Mouse (Mus musculus) kidney, postnatal 14 days (tissue): Measurements from ENCODE around the gene Hdac1.
"Not testable (repeated sequence)": the region's sequence is repeated elsewhere in the genome, so short reads cannot be mapped to it uniquely, and the experiment has no call there.

ENCODE experiments used
- DNase-seq: peaks from one replicate; pipeline ENCODE4 v3.0.0; 2022; ENCODE audit warnings: mixed read lengths

Gene Hdac1

DNA sequence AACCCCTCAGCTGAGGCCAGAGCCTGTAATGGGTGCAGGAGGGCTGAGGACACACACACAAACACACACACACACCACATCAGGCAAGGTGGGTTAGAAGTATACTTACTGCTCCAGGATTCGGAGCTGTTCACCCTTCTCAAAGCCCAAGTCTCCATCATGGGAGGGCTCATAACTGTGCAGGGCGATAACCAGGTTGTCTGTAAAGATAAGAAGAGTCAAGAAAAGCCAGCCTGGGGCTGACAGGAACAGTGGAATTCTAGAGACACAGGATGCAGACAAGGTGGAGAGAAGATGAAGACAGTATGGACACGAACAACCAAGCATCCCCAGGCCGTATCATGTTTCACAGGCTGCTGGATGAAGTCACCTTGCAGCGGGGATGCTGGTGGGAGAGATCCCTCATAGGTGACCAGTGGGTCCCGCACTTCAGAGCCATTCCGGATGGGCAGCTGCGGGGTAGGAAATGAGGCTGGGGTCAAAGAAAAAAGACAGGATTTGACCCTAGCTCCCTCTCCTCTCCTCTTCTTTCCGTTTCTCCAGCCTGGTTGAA, 14.8 kb upstream of the Hdac1 start:
- DNase-seq: no peak

- DNase-seq: peak; percentile 95
Observed at GRCm38 (mm10) chr4:129556532-129557223, 14.2 kb upstream of the Hdac1 start.

- peak; percentile 29 for DNase-seq
Observed at GRCm38 (mm10) chr4:129555862-129556531, 13.5 kb upstream of the Hdac1 start.

DNA sequence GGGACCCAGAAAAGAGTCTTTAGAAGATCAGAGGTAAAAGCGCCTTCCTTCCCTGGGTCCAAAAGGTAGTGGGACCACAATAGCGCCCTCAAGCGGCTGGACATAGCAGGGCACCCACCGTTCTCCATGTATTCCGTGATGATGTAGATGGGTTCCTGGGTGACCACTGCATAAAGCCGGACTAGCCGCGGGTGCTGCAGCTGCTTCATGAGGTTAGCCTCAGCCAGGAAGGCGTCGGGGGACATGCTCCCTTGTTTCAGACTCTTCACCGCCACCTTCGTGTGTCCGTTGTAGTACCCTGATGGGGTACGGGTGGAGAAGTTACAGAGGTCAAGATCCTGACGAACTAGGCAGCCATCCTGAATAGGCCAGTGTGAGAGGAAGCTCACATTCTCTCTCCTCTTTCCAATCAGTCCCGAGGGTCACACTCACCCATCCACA, 12.9 kb upstream of the Hdac1 start:
- DNase-seq: peak; percentile 67

- DNase-seq: not testable (repeated sequence)
Observed at GRCm38 (mm10) chr4:129554512-129554911, 12.0 kb upstream of the Hdac1 start.

DNA sequence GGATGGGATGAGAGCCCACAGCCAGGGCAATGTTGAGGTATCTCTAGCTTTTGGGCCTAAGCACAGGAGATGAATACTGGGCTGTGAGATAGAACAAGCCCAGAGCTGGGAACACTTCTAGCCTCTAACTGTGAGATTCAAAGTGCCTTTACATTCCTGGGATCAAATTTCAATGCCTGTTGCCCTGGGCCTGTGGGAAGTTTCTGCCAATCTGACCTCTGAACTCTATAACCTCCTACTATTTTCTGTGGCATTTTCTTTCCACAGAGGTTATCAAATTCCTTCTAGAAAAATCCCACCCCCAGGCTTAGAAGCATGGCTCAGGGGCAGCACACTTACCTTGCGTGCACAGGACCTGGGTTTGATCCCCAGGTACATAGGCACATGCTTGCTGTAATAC, 7.8 kb upstream of the Hdac1 start:
- no peak for DNase-seq

DNA sequence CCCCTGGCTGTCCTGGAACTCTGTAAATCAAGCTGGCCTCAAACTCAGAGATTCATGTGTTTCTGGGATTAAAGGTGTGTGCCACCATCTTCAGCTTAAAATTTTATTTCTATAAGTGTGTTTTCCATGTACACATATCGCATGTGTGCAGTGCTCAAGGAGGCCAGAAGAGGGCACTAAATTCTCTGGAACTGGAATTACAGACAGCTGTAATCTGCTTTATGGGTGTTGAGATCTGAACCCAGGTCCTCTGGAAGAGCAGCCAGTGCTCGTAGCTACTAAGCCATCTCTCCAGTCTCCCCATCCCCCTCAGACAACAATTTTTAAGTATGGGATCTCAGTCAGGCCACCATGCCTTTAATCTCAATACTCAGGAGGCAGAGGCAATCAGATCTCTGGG, 6.8 kb upstream of the Hdac1 start:
- DNase-seq: peak; percentile 38

DNA sequence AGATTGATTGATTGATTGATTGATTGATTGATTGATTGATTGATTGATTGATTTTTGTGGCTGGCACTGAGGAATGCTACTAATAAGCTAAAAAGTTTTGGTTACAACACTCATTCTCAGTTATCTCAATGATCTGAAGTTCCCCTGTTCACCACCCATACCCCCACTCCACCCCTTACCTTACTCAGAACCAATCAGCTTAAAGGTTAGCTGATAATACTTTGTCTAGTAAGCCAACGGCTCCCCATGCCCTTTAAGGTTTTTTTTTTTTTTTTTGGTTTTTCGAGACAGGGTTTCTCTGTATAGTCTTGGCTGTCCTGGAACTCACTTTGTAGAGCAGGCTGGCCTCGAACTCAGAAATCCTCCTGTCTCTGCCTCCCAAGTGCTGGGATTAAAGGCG, 5.1 kb upstream of the Hdac1 start:
- DNase-seq: not testable (repeated sequence)

DNA sequence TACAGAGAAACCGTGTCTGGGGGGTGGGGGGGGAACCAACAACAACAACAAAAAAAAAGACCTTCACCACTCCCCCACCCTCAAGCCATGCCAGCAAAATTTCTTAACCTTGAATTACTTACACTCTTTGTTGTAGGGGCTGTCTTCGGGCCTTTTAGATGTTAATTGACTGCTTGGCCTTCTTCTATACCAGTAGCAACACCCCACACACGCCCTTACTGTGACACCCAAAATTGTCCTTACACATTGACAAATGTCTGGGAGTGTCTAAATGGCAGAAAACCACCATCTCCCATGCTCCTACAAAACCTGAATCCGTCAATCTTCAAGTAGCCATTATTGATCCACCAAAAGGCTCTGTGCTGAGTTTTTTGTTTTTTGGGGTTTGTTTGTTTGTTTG, 1.6 kb upstream of the Hdac1 start:
- no peak for DNase-seq

DNA sequence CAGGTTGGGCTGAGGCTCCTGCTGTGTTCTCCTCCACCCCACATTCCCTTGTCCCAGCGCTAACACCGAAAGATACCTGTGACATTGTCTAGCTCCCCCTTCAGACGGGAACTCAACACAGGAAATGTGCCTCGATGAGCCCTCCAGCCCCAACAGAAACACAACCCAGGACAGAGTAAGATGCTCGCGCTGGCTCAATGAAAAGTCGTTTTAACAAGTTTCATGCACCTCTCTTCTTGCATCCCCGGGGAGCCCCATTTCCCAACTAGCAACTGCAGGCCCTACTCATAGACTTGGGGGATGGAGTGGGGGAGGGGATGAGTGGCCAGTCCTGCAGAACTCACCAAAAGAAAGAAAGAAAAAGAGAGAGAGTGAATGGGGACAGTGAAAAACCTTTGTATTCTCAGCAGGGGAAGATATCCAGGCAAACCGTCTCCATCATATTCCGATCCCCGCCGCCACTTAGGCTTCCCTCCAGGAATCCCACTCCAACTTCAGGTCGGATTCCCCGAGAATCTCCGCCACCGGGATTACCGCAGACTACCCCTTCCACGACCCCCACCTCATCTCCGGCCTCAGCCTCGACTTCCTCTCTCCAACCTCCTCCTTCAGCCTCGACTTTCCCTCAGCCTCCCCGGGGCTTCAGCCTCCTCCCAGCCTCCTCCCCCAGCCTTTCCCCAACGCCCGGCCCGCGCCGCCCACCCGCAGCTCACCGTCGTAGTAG, 483 bp downstream of the Hdac1 start:
- DNase-seq: peak; percentile 21

- DNase-seq: peak; percentile 25
Observed at GRCm38 (mm10) chr4:129540012-129540411, 2.5 kb downstream of the Hdac1 start.

GRCm38 (mm10) chr4:129528901-129529300, 13.6 kb downstream of the Hdac1 start:
- not testable (repeated sequence) for DNase-seq

GRCm38 (mm10) chr4:129525889-129526288, 16.6 kb downstream of the Hdac1 start:
- DNase-seq: no peak

GRCm38 (mm10) chr4:129525338-129525737, 17.2 kb downstream of the Hdac1 start:
- DNase-seq: no peak

GRCm38 (mm10) chr4:129518519-129518918, 24.0 kb downstream of the Hdac1 start:
- DNase-seq: no peak

- peak; percentile 74 for DNase-seq
Observed at GRCm38 (mm10) chr4:129516925-129517324, 25.6 kb downstream of the Hdac1 start.

GRCm38 (mm10) chr4:129514300-129514898, 28.1 kb downstream of the Hdac1 start:
- DNase-seq: peak; percentile 78

GRCm38 (mm10) chr4:129513891-129514290, 28.6 kb downstream of the Hdac1 start:
- no peak for DNase-seq

DNA sequence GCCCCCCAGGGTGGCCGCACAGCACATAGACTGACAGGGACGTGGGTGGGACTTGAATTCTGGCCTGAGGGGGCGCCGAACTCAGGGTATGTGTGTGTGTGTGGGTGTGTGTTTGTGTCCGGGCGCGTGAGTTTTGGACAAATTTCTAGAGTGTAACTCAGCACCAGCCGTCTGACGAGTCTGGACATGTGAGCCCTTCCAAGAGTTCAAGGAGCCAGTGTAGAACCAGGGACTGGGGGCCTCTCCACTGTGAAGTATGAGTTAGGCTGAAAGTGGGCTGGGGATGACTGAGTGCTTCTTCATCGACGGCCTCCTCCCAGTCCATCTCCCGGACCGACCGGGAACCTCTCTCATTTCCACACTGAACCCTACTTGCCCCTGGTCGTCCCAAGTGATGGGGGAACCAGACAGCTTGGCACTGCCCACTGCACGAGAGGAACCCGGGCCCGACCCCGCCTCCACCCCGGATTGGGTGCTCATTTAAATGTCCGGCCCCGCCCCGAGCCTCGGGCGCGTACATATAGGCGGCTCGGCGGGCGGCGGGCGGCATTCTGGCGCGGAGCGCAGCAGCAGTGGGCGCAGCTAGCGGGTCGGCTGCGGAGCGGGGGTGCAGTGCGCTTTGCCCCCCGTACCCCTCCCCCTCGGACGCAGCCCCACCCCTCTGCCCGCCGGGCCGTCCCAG, 29.3 kb downstream of the Hdac1 start, which contains the start of gene Marcksl1:
TSS of gene Marcksl1 (plus strand) at position 496 of the 682 bp plus-strand sequence.
- peak; percentile 94 for DNase-seq

DNA sequence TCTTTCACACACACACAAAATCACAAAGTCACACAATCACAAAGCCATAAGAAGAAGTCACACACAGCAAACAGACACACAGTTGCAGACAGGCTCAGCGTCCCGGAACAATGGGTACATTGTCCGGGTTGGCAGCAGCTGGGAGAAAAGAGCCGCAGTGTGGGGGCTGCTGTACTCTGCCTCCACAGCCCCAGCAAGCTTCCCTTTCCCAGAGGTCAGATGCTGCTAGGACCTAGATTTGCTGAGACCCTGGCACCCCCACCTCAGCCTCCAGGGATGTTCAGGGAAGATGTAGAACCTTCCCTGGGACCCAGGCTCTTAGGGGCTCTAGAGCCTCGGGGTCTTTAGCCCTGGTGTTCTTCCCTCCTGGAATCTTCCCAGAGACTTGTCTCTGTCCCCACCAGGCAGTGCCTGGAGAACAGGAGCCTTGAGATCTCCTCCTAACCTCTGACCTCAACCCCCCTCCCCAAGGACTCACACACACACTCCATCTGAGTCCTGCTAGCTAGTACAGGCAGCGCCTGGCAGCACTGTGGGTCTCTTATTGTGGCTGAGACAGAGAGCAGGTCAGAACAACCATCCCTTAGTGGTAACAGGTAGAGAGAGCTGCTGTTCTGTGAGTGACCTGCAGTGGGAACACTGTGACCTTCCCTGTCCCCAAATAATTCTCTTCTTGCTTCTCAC, 31.0 kb downstream of the Hdac1 start:
- no peak for DNase-seq

DNA sequence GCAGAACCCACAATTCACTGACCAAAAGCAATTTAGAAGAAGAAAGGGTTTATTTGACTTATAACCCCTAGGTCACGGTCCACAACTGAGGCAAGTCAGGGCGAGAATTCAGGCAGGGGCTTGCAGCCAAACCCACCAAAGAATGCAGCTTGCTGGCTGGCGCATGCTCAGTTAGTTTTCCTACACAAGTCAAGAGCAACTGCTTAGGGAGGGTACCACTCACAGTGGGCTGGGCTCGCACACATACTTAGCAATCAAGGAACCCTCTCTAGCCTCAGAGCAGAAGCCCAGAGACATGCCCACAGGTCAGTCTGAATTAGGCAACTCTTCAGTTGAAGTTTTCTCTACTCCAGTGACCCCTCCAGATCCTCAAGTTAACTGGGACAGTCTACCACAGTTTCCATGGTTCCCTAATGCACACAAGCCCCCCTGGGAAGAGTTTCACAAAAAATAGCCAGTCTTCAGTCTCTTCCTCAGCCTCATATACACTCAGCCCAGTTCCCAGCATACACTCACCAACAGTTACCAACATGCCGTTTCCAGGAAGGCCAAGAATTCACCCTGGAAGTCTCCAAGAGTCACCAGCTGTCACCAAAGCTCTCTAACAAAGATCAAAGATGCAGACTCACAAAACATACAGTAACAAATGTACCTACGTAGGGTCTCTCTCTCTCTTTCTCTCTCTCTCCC, 31.6 kb downstream of the Hdac1 start:
- no peak for DNase-seq
